ENCODE assay signal across 29 mouse cellular contexts in genomic region chr6:48702146-48702545, GRCm38 (mm10). TPM values are rescaled to one million over a fixed set of nuclear protein-coding genes. Genes with fewer than 3 reads are reported as not detected.
A peak's percentile ranks its signal among the peaks of the same experiment; 100 is the strongest.
DNase-seq lines count a peak whose midpoint lies in the region; ATAC-seq lines count a peak whose summit lies in the region.
"Had no signal": no experiment of that assay in that cellular context is flagged by ENCODE, and none has a peak within 500 bp of the region (broad histone marks: within the 10 kb centered on the region; RNA-seq: fewer than 3 reads in every experiment).

No protein-coding gene starts in this region.

- no peak overlapping the region for H3K9ac ChIP-seq in heart, embryonic 11.5 days (ENCODE audit: low read depth, low read length)
- H3K9ac ChIP-seq in intestine, embryonic 14.5 days (ENCODE audit: low read length), result no peak overlapping the region
- no peak overlapping the region for H3K9ac ChIP-seq in intestine, embryonic 15.5 days
- H3K9ac ChIP-seq in lung, embryonic 15.5 days, result no peak overlapping the region
- H3K9ac ChIP-seq: forebrain, embryonic 13.5 days; liver, embryonic 15.5 days; neural tube, embryonic 15.5 days had no signal

- 74% methylated on average over 7 of the region's 7 CpGs for WGBS in heart, embryonic 11.5 days (ENCODE audit: insufficient replicate concordance)
- WGBS in intestine, embryonic 14.5 days, result 89% methylated on average over 7 of the region's 7 CpGs
- WGBS in intestine, embryonic 15.5 days, result 86% methylated on average over 7 of the region's 7 CpGs
- WGBS in lung, embryonic 15.5 days, result 81% methylated on average over 7 of the region's 7 CpGs

- H3K9me3 ChIP-seq in heart, embryonic 11.5 days (replicated peaks; ENCODE audit: control insufficient read depth, low read length), result no peaks in the 10 kb centered on the region
- H3K9me3 ChIP-seq in intestine, embryonic 14.5 days (ENCODE audit: control insufficient read depth, low read length), result no peaks in the 10 kb centered on the region
- no peaks in the 10 kb centered on the region for H3K9me3 ChIP-seq in intestine, embryonic 15.5 days
- H3K9me3 ChIP-seq in lung, embryonic 15.5 days, result no peaks in the 10 kb centered on the region
- H3K9me3 ChIP-seq: forebrain, embryonic 13.5 days; liver, embryonic 15.5 days; neural tube, embryonic 15.5 days had no signal

- DNase-seq in heart, adult 8-10 months (ENCODE audit: low spot score), result no peak
- peak; percentile 50 for DNase-seq in intestine, embryonic 14.5 days (ENCODE audit: low spot score)
- no peak for DNase-seq in lung, postnatal 4 days
- no peak for DNase-seq in urinary bladder, adult 18-20 months (ENCODE audit: low spot score in 2 of 2)
- DNase-seq: adrenal gland, postnatal 14 days; B cell, adult 2 months; cerebellum, adult 8-10 months; kidney, adult 11 months; layer of hippocampus, adult 9-11 months; lung, postnatal 10 days; right cerebral cortex, adult 18-20 months; right cerebral cortex, postnatal 4 days; thymus, adult 18-20 months had no signal

- no peaks in the 10 kb centered on the region for H3K4me1 ChIP-seq in heart, embryonic 11.5 days (ENCODE audit: control insufficient read depth, insufficient read depth, low read length)
- H3K4me1 ChIP-seq in intestine, embryonic 14.5 days (replicated peaks; ENCODE audit: control insufficient read depth, insufficient read depth, low read length), result no peaks in the 10 kb centered on the region; the same call in 1 of the 2 replicates
- no peaks in the 10 kb centered on the region for H3K4me1 ChIP-seq in intestine, embryonic 15.5 days (replicated peaks)
- H3K4me1 ChIP-seq in lung, embryonic 15.5 days, result peaks cover 3% of the 10 kb centered on the region; the same call in 1 of the 2 replicates
- peaks cover 37% of the 10 kb centered on the region for H3K4me1 ChIP-seq in brown adipose tissue, adult 24 weeks (ENCODE audit: control insufficient read depth, insufficient read depth, insufficient read length, low read length)
- H3K4me1 ChIP-seq: forebrain, embryonic 13.5 days; liver, embryonic 15.5 days; neural tube, embryonic 15.5 days had no signal

- H3K27me3 ChIP-seq in heart, embryonic 11.5 days (ENCODE audit: control insufficient read depth, insufficient read depth, low read length), result no peaks in the 10 kb centered on the region
- H3K27me3 ChIP-seq in intestine, embryonic 14.5 days (replicated peaks; ENCODE audit: control insufficient read depth, insufficient read depth, low read length), result no peaks in the 10 kb centered on the region
- no peaks in the 10 kb centered on the region for H3K27me3 ChIP-seq in intestine, embryonic 15.5 days (replicated peaks)
- no peaks in the 10 kb centered on the region for H3K27me3 ChIP-seq in lung, embryonic 15.5 days
- H3K27me3 ChIP-seq: forebrain, embryonic 13.5 days; liver, embryonic 15.5 days; neural tube, embryonic 15.5 days had no signal

- no peaks in the 10 kb centered on the region for H3K36me3 ChIP-seq in heart, embryonic 11.5 days (ENCODE audit: control insufficient read depth, insufficient read depth, low read length)
- no peaks in the 10 kb centered on the region for H3K36me3 ChIP-seq in intestine, embryonic 14.5 days (ENCODE audit: control insufficient read depth, insufficient read depth, low read length)
- H3K36me3 ChIP-seq in intestine, embryonic 15.5 days, result no peaks in the 10 kb centered on the region
- no peaks in the 10 kb centered on the region for H3K36me3 ChIP-seq in lung, embryonic 15.5 days
- H3K36me3 ChIP-seq: liver, embryonic 15.5 days; neural tube, embryonic 15.5 days had no signal

- no peak overlapping the region for H3K4me2 ChIP-seq in heart, embryonic 11.5 days
- no peak overlapping the region for H3K4me2 ChIP-seq in intestine, embryonic 14.5 days (ENCODE audit: low read length)
- H3K4me2 ChIP-seq in intestine, embryonic 15.5 days (replicated peaks), result no peak overlapping the region
- no peak overlapping the region for H3K4me2 ChIP-seq in lung, embryonic 15.5 days
- H3K4me2 ChIP-seq: forebrain, embryonic 13.5 days; liver, embryonic 15.5 days; midbrain, embryonic 11.5 days; neural tube, embryonic 15.5 days had no signal

- peak overlapping the region; percentile 54 for H3K27ac ChIP-seq in heart, embryonic 11.5 days (ENCODE audit: low read depth, low read length)
- no peak overlapping the region for H3K27ac ChIP-seq in intestine, embryonic 14.5 days (ENCODE audit: low read depth)
- no peak overlapping the region; the same call in 1 of the 2 replicates for H3K27ac ChIP-seq in intestine, embryonic 15.5 days
- peak overlapping the region; percentile 79 for H3K27ac ChIP-seq in lung, embryonic 15.5 days
- H3K27ac ChIP-seq in brown adipose tissue, adult 24 weeks (replicated peaks; ENCODE audit: low read depth, low read length), result peak overlapping the region; percentile 90
- H3K27ac ChIP-seq: forebrain, embryonic 13.5 days; hindbrain, postnatal 0 days; left cerebral cortex, adult 2 months; liver, embryonic 15.5 days; neural tube, embryonic 15.5 days had no signal

- ATAC-seq in heart, embryonic 11.5 days (replicated peaks; ENCODE audit: insufficient number of reproducible peaks, low FRiP score, low TSS enrichment), result no peak
- no peak for ATAC-seq in intestine, embryonic 14.5 days (replicated peaks; ENCODE audit: low FRiP score, low TSS enrichment, low read depth)
- ATAC-seq in intestine, embryonic 15.5 days, result no peak
- no peak for ATAC-seq in lung, embryonic 15.5 days (ENCODE audit: borderline replicate concordance, extremely low read depth, low FRiP score, low TSS enrichment)
- ATAC-seq: forebrain, embryonic 13.5 days; hindbrain, postnatal 0 days had no signal

- no peak overlapping the region for H3K4me3 ChIP-seq in heart, embryonic 11.5 days (ENCODE audit: low read depth, low read length)
- H3K4me3 ChIP-seq in intestine, embryonic 14.5 days (ENCODE audit: low read depth, low read length), result no peak overlapping the region
- no peak overlapping the region for H3K4me3 ChIP-seq in intestine, embryonic 15.5 days (replicated peaks)
- H3K4me3 ChIP-seq in lung, embryonic 15.5 days, result no peak overlapping the region
- H3K4me3 ChIP-seq in brown adipose tissue, adult 24 weeks (ENCODE audit: insufficient read depth, low read depth, low read length), result no peak overlapping the region
- H3K4me3 ChIP-seq: forebrain, embryonic 13.5 days; left cerebral cortex, adult 2 months; liver, embryonic 15.5 days; neural tube, embryonic 15.5 days had no signal

RNA-seq across cellular contexts. Expression of gene Gimap6, which starts 5.9 kb away (rescaled TPM):
- polyA plus RNA-seq in heart, embryonic 11.5 days (2014; fragmentation: Nextera tagmentation; extraction: Ambion mirVana), result 30.5 and 30.6 TPM in 2 replicates
- total RNA-seq in heart, adult 8-10 months (2022), result 10 to 100 TPM; 28.6 to 39.2 (median 35.6) TPM
- 22.8 and 24.3 TPM in 2 replicates for polyA plus RNA-seq in intestine, embryonic 14.5 days (2014; fragmentation: Nextera tagmentation; extraction: Ambion mirVana)
- polyA plus RNA-seq in intestine, embryonic 15.5 days (2015; fragmentation: Nextera tagmentation; extraction: Ambion mirVana), result 20.4 and 21.1 TPM in 2 replicates
- polyA plus RNA-seq in lung, embryonic 15.5 days (2015; fragmentation: Nextera tagmentation; extraction: Ambion mirVana), result 41.3 and 48.5 TPM in 2 replicates
- polyA plus RNA-seq in brown adipose tissue, adult 24 weeks (2012; ENCODE audit: insufficient read depth, insufficient read length, missing spikeins), result 27.2 and 40.0 TPM in 2 replicates

RNA-seq across cellular contexts. Expression of gene Gm28053, which starts 16.3 kb away (rescaled TPM):
- polyA plus RNA-seq in heart, embryonic 11.5 days (2014; fragmentation: Nextera tagmentation; extraction: Ambion mirVana), result 2.6 and 4.8 TPM in 2 replicates
- total RNA-seq in heart, adult 8-10 months (2022), result 1 to 10 TPM; 2.7 to 5.0 (median 4.3) TPM
- polyA plus RNA-seq in intestine, embryonic 14.5 days (2014; fragmentation: Nextera tagmentation; extraction: Ambion mirVana), result 1.4 and 4.9 TPM in 2 replicates
- 5.6 and 5.7 TPM in 2 replicates for polyA plus RNA-seq in intestine, embryonic 15.5 days (2015; fragmentation: Nextera tagmentation; extraction: Ambion mirVana)
- 3.4 and 4.2 TPM in 2 replicates for polyA plus RNA-seq in lung, embryonic 15.5 days (2015; fragmentation: Nextera tagmentation; extraction: Ambion mirVana)
- polyA plus RNA-seq in brown adipose tissue, adult 24 weeks (2012; ENCODE audit: insufficient read depth, insufficient read length, missing spikeins), result not detected in 2 replicates
- total RNA-seq: hindbrain, postnatal 0 days; left cerebral cortex, postnatal 36 days; midbrain, postnatal 0 days had no signal
- polyA plus RNA-seq: embryonic facial prominence, embryonic 14.5 days; hindbrain, embryonic 11.5 days; hindbrain, postnatal 0 days; liver, embryonic 15.5 days; midbrain, postnatal 0 days; neural tube, embryonic 15.5 days had no signal

RNA-seq across cellular contexts. Expression of gene Gimap7, which starts 16.3 kb away (rescaled TPM):
- polyA plus RNA-seq in heart, embryonic 11.5 days (2014; fragmentation: Nextera tagmentation; extraction: Ambion mirVana), result not detected in 2 replicates
- total RNA-seq in heart, adult 8-10 months (2022), result under 1 TPM in 3 of 4 experiments, not detected in 1; 0.22 to 0.78 (median 0.71) TPM
- 0.14 and 0.16 TPM in 2 replicates for polyA plus RNA-seq in intestine, embryonic 14.5 days (2014; fragmentation: Nextera tagmentation; extraction: Ambion mirVana)
- 0.18 and 0.30 TPM in 2 replicates for polyA plus RNA-seq in intestine, embryonic 15.5 days (2015; fragmentation: Nextera tagmentation; extraction: Ambion mirVana)
- 0.29 TPM in 1 of 2 replicates, not detected in the other for polyA plus RNA-seq in lung, embryonic 15.5 days (2015; fragmentation: Nextera tagmentation; extraction: Ambion mirVana)
- polyA plus RNA-seq in brown adipose tissue, adult 24 weeks (2012; ENCODE audit: insufficient read depth, insufficient read length, missing spikeins), result not detected in 2 replicates
- total RNA-seq: gastrocnemius, adult 18-20 months; hindbrain, postnatal 0 days; left cerebral cortex, adult 2 months; left cerebral cortex, postnatal 36 days; midbrain, postnatal 0 days had no signal
- polyA plus RNA-seq: embryonic facial prominence, embryonic 14.5 days; forebrain, embryonic 13.5 days; hindbrain, embryonic 11.5 days; hindbrain, postnatal 0 days; limb, embryonic 14.5 days; midbrain, embryonic 11.5 days; midbrain, postnatal 0 days; neural tube, embryonic 15.5 days had no signal

RNA-seq across cellular contexts. Expression of gene Gimap4, which starts 17.8 kb away (rescaled TPM):
- 8.6 and 10.0 TPM in 2 replicates for polyA plus RNA-seq in heart, embryonic 11.5 days (2014; fragmentation: Nextera tagmentation; extraction: Ambion mirVana)
- total RNA-seq in heart, adult 8-10 months (2022), result 10 to 100 TPM; 16.1 to 25.6 (median 20.1) TPM
- 18.3 and 19.1 TPM in 2 replicates for polyA plus RNA-seq in intestine, embryonic 14.5 days (2014; fragmentation: Nextera tagmentation; extraction: Ambion mirVana)
- 20.7 and 22.8 TPM in 2 replicates for polyA plus RNA-seq in intestine, embryonic 15.5 days (2015; fragmentation: Nextera tagmentation; extraction: Ambion mirVana)
- polyA plus RNA-seq in lung, embryonic 15.5 days (2015; fragmentation: Nextera tagmentation; extraction: Ambion mirVana), result 45.0 and 46.6 TPM in 2 replicates
- polyA plus RNA-seq in brown adipose tissue, adult 24 weeks (2012; ENCODE audit: insufficient read depth, insufficient read length, missing spikeins), result 13.3 and 27.1 TPM in 2 replicates

RNA-seq across cellular contexts. Expression of gene Gimap9, which starts 26.2 kb away (rescaled TPM):
- polyA plus RNA-seq in heart, embryonic 11.5 days (2014; fragmentation: Nextera tagmentation; extraction: Ambion mirVana), result 8.8 and 10.6 TPM in 2 replicates
- total RNA-seq in heart, adult 8-10 months (2022), result 1 to 10 TPM; 2.6 to 4.2 (median 3.1) TPM
- 14.1 and 15.9 TPM in 2 replicates for polyA plus RNA-seq in intestine, embryonic 14.5 days (2014; fragmentation: Nextera tagmentation; extraction: Ambion mirVana)
- 16.9 and 18.0 TPM in 2 replicates for polyA plus RNA-seq in intestine, embryonic 15.5 days (2015; fragmentation: Nextera tagmentation; extraction: Ambion mirVana)
- polyA plus RNA-seq in lung, embryonic 15.5 days (2015; fragmentation: Nextera tagmentation; extraction: Ambion mirVana), result 16.1 and 16.2 TPM in 2 replicates
- 2.5 and 5.9 TPM in 2 replicates for polyA plus RNA-seq in brown adipose tissue, adult 24 weeks (2012; ENCODE audit: insufficient read depth, insufficient read length, missing spikeins)

Comparison
In these comparisons a context has a peak if more than half of its experiments do, and no peak if none do; other contexts are left out.
1. H3K27ac ChIP-seq: peak in heart, embryonic 11.5 days (single experiment), lung, embryonic 15.5 days (single experiment) and brown adipose tissue, adult 24 weeks (single experiment); none in intestine, embryonic 14.5 days (single experiment) and intestine, embryonic 15.5 days (single experiment).